Mouse (Mus musculus): ENCODE results near the gene Tmed10.

GRCm38 (mm10) chr12:85378271-85378670 lies 3.6 kb upstream of the Tmed10 start:
- no peak for TF ChIP-seq MAFK (IDR thresholded peaks at IDR 0.05; ENCODE audit: insufficient read depth, low read depth, low read length)
- no peak for TF ChIP-seq CHD2 (IDR thresholded peaks at IDR 0.05; ENCODE audit: low read depth, low read length)
- no peak for TF ChIP-seq ZC3H11A (IDR thresholded peaks at IDR 0.05; ENCODE audit: borderline replicate concordance, low read depth, low read length)
- TF ChIP-seq ZNF384 (IDR thresholded peaks at IDR 0.05; ENCODE audit: low read depth, low read length) = no peak
- no peak for TF ChIP-seq HCFC1 (IDR thresholded peaks at IDR 0.05; ENCODE audit: borderline replicate concordance, insufficient read depth, low read length)
